Mouse (Mus musculus): ENCODE measurements around the gene Vmn2r66.

DNA sequence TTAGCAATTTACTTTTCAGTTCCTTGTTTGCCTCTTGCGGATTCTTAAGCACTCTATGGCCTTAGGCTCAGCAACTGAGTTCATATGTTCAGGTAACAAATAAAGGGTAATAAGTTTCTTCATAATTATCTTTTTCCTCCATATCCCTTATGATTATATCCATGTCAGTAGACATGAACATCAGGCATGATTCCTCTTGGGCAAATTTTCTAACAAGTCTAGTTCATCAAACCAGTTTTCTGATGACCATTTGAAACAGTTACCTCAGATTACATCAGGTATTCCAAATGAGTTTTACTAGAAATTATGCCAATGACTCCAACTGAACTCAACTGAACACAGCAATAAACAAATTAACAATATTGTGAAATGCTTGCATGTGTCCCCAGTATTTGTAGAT, at the start of gene Vmn2r66:
- no peak for TF ChIP-seq POLR2A (IDR thresholded peaks at IDR 0.05; ENCODE audit: borderline replicate concordance, low read depth, low read length)
- TF ChIP-seq CTCF (IDR thresholded peaks at IDR 0.05; ENCODE audit: low read depth, low read length) = no peak

Measured in bone marrow macrophage, adult 2 months (primary cell).